In genomic region chr11:116530187-116531147, GRCm38 (mm10) we compare ENCODE assay signal across 8 mouse cellular contexts. TPM values are rescaled to one million over a fixed set of nuclear protein-coding genes. Genes with fewer than 3 reads are reported as not detected.
DNase-seq lines count a peak whose midpoint lies in the region; ATAC-seq and TF ChIP-seq lines count a peak whose summit lies in the region.

Gene Sphk1 (plus strand): TSS chr11:116530925.

- TF ChIP-seq POLR2A in cerebellum, adult 2 months (IDR thresholded peaks at IDR 0.05; ENCODE audit: borderline replicate concordance, insufficient read depth, low read length), result no peak
- no peak for TF ChIP-seq POLR2A in brain, embryonic 14.5 days (IDR thresholded peaks at IDR 0.05; ENCODE audit: borderline replicate concordance, extremely low read depth, insufficient read depth, insufficient read length, poor library complexity, severe bottlenecking)

- H3K27ac ChIP-seq in cerebellum, adult 2 months (ENCODE audit: insufficient read depth, low read length), result no peak within 1 kb of the TSS
- peak within 1 kb of the TSS; percentile 40 for H3K27ac ChIP-seq in hindbrain, embryonic 12.5 days
- peak within 1 kb of the TSS; percentile 98; the same call in 1 of the 2 replicates for H3K27ac ChIP-seq in liver, embryonic 14.5 days
- H3K27ac ChIP-seq in neural tube, embryonic 14.5 days (ENCODE audit: low read depth, low read length), result no peak within 1 kb of the TSS

- no peak for DNase-seq in cerebellum, adult 2 months
- DNase-seq in cerebellum, adult 9-11 months, result no peak
- peak; percentile 64 for DNase-seq in brain, embryonic 14.5 days (ENCODE audit: low read depth)
- DNase-seq in liver, embryonic 14.5 days (ENCODE audit: low read depth in 3 of 3, low spot score in 3 of 3), result no peak
- no peak for DNase-seq in yolk sac, embryonic 10.5 days (ENCODE audit: low spot score)
- DNase-seq in adrenal gland, postnatal 4 days (ENCODE audit: low spot score in 2 of 2), result no peak

- H3K36me3 ChIP-seq in hindbrain, embryonic 12.5 days, result no peaks in the 10 kb centered on the region
- peaks cover 8% of the 10 kb centered on the region; the same call in 1 of the 2 replicates for H3K36me3 ChIP-seq in liver, embryonic 14.5 days (replicated peaks; ENCODE audit: control insufficient read depth, insufficient read depth, low read depth)
- H3K36me3 ChIP-seq in neural tube, embryonic 14.5 days (ENCODE audit: control insufficient read depth, insufficient read depth, low read length), result no peaks in the 10 kb centered on the region

- H3K27me3 ChIP-seq in cerebellum, adult 2 months (ENCODE audit: control insufficient read depth, insufficient read depth, low read length), result peaks cover 4% of the 10 kb centered on the region; the same call in 1 of the 2 replicates
- peaks cover 57% of the 10 kb centered on the region for H3K27me3 ChIP-seq in hindbrain, embryonic 12.5 days
- H3K27me3 ChIP-seq in liver, embryonic 14.5 days (ENCODE audit: control insufficient read depth, insufficient read depth, low read length), result peaks cover 24% of the 10 kb centered on the region
- H3K27me3 ChIP-seq in neural tube, embryonic 14.5 days (ENCODE audit: control insufficient read depth, insufficient read depth, low read length), result peaks cover 34% of the 10 kb centered on the region

- no peaks in the 10 kb centered on the region for H3K9me3 ChIP-seq in hindbrain, embryonic 12.5 days (replicated peaks)
- H3K9me3 ChIP-seq in liver, embryonic 14.5 days (ENCODE audit: control insufficient read depth, low read length), result no peaks in the 10 kb centered on the region
- no peaks in the 10 kb centered on the region for H3K9me3 ChIP-seq in neural tube, embryonic 14.5 days (ENCODE audit: control insufficient read depth, low read length)

- no peak for TF ChIP-seq EP300 in liver, embryonic 14.5 days (IDR thresholded peaks at IDR 0.05; ENCODE audit: low read depth)

- TF ChIP-seq CTCF in cerebellum, adult 2 months (IDR thresholded peaks at IDR 0.05; ENCODE audit: borderline replicate concordance, insufficient read depth, low read depth, low read length), result no peak
- no peak for TF ChIP-seq CTCF in brain, embryonic 14.5 days (IDR thresholded peaks at IDR 0.05; ENCODE audit: borderline replicate concordance, extremely low read depth, insufficient read depth, insufficient read length)
- no peak for TF ChIP-seq CTCF in liver, embryonic 14.5 days (IDR thresholded peaks at IDR 0.05; ENCODE audit: low read depth)

- H3K4me1 ChIP-seq in cerebellum, adult 2 months (ENCODE audit: control insufficient read depth, insufficient read depth, low read length), result peaks cover 4% of the 10 kb centered on the region; the same call in 1 of the 2 replicates
- H3K4me1 ChIP-seq in hindbrain, embryonic 12.5 days, result peaks cover 44% of the 10 kb centered on the region
- peaks cover 17 to 24% of the 10 kb centered on the region in 2 experiments for H3K4me1 ChIP-seq in liver, embryonic 14.5 days (replicated peaks; ENCODE audit: control insufficient read depth in 2 of 2, insufficient read depth in 2 of 2, low read length in 1 of 2)
- H3K4me1 ChIP-seq in neural tube, embryonic 14.5 days (ENCODE audit: control insufficient read depth, insufficient read depth, low read length), result peaks cover 27% of the 10 kb centered on the region

- H3K9ac ChIP-seq in hindbrain, embryonic 12.5 days, result peak within 1 kb of the TSS; percentile 59
- peak within 1 kb of the TSS; percentile 90 for H3K9ac ChIP-seq in liver, embryonic 14.5 days (replicated peaks)
- H3K9ac ChIP-seq in neural tube, embryonic 14.5 days (replicated peaks; ENCODE audit: low read depth, low read length), result no peak within 1 kb of the TSS

- 73% methylated on average over 11 of the region's 11 CpGs for WGBS in cerebellum, adult 2 months
- WGBS in hindbrain, embryonic 12.5 days, result 26% methylated on average over 11 of the region's 11 CpGs
- WGBS in liver, embryonic 14.5 days (ENCODE audit: insufficient replicate concordance), result 45% methylated on average over 11 of the region's 11 CpGs
- 26% methylated on average over 11 of the region's 11 CpGs for whole genome bisulfite sequencing in neural tube, embryonic 14.5 days

- peak within 1 kb of the TSS; percentile 82 for H3K4me2 ChIP-seq in hindbrain, embryonic 12.5 days (replicated peaks)
- peak within 1 kb of the TSS; percentile 99 for H3K4me2 ChIP-seq in liver, embryonic 14.5 days (ENCODE audit: low read depth)
- peak within 1 kb of the TSS; percentile 78 for H3K4me2 ChIP-seq in neural tube, embryonic 14.5 days (ENCODE audit: low read depth, low read length)

- ATAC-seq in hindbrain, embryonic 12.5 days (ENCODE audit: low FRiP score), result no peak
- no peak for ATAC-seq in liver, embryonic 14.5 days (ENCODE audit: insufficient read depth)
- ATAC-seq in neural tube, embryonic 14.5 days (ENCODE audit: low read depth), result no peak

- peak within 1 kb of the TSS; percentile 11 for H3K4me3 ChIP-seq in cerebellum, adult 2 months (replicated peaks; ENCODE audit: insufficient read depth, low read depth, low read length)
- peak within 1 kb of the TSS; percentile 42 for H3K4me3 ChIP-seq in hindbrain, embryonic 12.5 days
- peak within 1 kb of the TSS; percentile 68 to 73 for H3K4me3 ChIP-seq in liver, embryonic 14.5 days (ENCODE audit: insufficient read depth in 1 of 2, low read depth in 2 of 2, low read length in 2 of 2)
- peak within 1 kb of the TSS; percentile 35 for H3K4me3 ChIP-seq in neural tube, embryonic 14.5 days (ENCODE audit: low read depth, low read length)

RNA-seq across cellular contexts. Expression of gene Sphk1, which starts in this region (rescaled TPM):
- polyA plus RNA-seq in cerebellum, adult 2 months (2012; rRNA removed), result 9.0 and 9.7 TPM in 2 replicates
- 2.4 and 3.6 TPM in 2 replicates for polyA plus RNA-seq in brain, embryonic 14.5 days (2012; rRNA removed)
- 8.9 and 10.2 TPM in 2 replicates for polyA plus RNA-seq in hindbrain, embryonic 12.5 days (2016; fragmentation: Nextera tagmentation; extraction: Ambion mirVana)
- 23.0 and 24.1 TPM in 2 replicates for polyA plus RNA-seq in liver, embryonic 14.5 days (2012; rRNA removed)
- 26.8 and 32.2 TPM in 2 replicates for polyA plus RNA-seq in liver, embryonic 14.5 days (2014; fragmentation: Nextera tagmentation; extraction: Ambion mirVana)
- 0.54 and 3.6 TPM in 2 replicates for polyA plus RNA-seq in neural tube, embryonic 14.5 days (2014; fragmentation: Nextera tagmentation; extraction: Ambion mirVana)
- 1 to 10 TPM; 5.3 to 6.0 TPM for total RNA-seq in adrenal gland, postnatal 4 days (2021)

Comparison
In these comparisons a context has a peak if more than half of its experiments do, and no peak if none do; other contexts are left out.
1. H3K27ac ChIP-seq: peak in hindbrain, embryonic 12.5 days (single experiment) and liver, embryonic 14.5 days (single experiment); none in cerebellum, adult 2 months (single experiment) and neural tube, embryonic 14.5 days (single experiment).
2. H3K4me3 ChIP-seq: peak in every context shown above with its lines; median percentile 70 in liver, embryonic 14.5 days; 42 in hindbrain, embryonic 12.5 days; 35 in neural tube, embryonic 14.5 days; 11 in cerebellum, adult 2 months.
3. Peak in every context shown above with its lines, with median percentiles within 50 percentile points of each other: H3K4me2 ChIP-seq.